Mouse (Mus musculus): ENCODE results near the gene Tmem106c. TPM values are rescaled to one million over a fixed set of nuclear protein-coding genes. Genes with fewer than 3 reads are reported as not detected.

Tmem106c gene
- total RNA-seq (2022) = 10 to 100 TPM; 12.8 to 17.9 (median 14.9) TPM

GRCm38 (mm10) chr15:97963989-97964835 lies at the start of gene Tmem106c:
Gene Tmem106c, plus strand, starts transcription at chr15:97964200.
- peak; percentile 85 for DNase-seq (ENCODE audit: low spot score)

DNA sequence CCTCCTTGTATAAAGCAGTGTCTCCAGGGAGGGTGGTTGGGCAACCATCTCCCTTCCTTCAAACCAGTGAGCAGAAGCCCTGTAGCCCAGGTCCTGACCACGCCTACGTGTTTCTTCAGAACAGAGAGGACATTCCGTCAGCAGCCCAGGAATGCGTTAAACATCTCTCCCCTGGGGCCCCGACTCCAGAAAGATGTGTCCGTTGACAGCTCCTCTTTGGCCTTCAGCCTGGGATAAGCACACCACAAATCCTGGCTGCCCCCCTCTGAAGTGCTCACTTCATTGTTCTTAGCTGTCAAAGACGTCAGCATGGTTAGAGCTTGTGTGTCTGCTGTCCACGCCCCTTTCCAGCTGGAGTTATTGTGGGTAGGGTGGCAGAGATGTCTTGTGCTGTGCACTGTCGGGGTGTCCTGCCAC lies 49.7 kb upstream of the Tmem106c start:
- DNase-seq (ENCODE audit: low spot score) = peak; percentile 13

DNA sequence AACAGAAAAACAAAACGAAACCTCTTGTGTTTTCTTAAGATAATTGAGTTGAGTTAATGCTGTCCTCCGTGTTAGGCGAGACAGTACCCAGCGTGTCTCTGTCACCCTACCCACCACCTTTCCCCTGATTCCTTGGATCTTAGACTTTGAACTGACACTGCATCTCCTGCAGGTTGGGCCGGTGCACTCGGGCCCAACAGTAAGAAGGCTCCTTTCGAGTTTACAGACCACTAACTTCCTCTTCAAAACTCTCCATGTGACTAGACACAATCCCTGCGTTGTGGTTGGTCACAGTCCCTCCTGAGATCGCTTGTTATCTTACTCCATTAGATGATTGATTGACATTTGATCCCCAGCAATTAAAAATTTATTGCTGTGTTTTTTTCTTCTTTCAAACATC lies 46.0 kb upstream of the Tmem106c start:
- DNase-seq (ENCODE audit: low spot score) = no peak

- DNase-seq (ENCODE audit: low spot score) = no peak
Measured at GRCm38 (mm10) chr15:97919217-97919616, 44.8 kb upstream of the Tmem106c start.

GRCm38 (mm10) chr15:97920306-97920705 lies 43.7 kb upstream of the Tmem106c start:
- DNase-seq (ENCODE audit: low spot score) = no peak

- no peak for DNase-seq (ENCODE audit: low spot score)
Measured at GRCm38 (mm10) chr15:97921796-97922195, 42.2 kb upstream of the Tmem106c start.

DNA sequence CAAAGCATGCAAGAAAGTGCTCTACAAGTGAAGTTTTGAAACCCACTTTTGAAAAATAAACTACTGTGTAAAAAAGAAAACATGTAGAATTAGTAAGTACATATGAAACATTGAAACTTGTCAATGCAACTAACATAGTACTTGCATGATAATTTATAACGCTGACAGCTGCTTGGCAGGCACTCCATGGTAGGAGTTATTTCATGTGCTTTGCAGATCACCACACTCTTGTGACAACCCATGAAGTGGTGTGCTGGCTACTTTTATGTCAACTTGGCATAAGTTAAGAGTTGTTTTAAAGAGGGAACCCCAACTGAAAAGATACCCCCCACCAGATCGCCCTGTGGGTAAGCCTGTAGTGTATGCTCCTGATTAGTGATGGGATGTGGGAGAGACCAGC lies 41.6 kb upstream of the Tmem106c start:
- DNase-seq (ENCODE audit: low spot score) = no peak

- DNase-seq (ENCODE audit: low spot score) = no peak
Measured at GRCm38 (mm10) chr15:97927018-97927417, 37.0 kb upstream of the Tmem106c start.

GRCm38 (mm10) chr15:97927821-97928220 lies 36.2 kb upstream of the Tmem106c start:
- no peak for DNase-seq (ENCODE audit: low spot score)

GRCm38 (mm10) chr15:97929259-97929824 lies 34.7 kb upstream of the Tmem106c start:
- DNase-seq (ENCODE audit: low spot score) = no peak

DNA sequence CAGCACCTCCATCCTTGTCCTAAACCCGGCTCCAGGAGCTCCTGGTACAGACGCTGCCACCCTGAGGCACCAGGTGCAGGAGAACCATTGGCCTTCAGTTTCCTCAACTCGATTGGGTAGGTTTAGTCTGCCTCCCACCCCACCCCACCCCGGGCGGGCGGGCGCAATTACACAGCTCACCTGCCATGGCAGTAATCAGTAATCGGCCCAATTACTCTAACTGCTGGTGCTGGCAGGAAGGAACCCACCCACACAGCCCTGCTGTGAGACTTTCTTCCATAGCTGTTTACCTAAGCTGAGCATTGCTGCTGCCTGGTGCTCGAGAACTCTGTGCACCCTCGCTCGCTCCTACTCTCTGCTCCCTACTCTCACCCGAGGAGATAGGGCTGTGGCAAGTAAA lies 31.6 kb upstream of the Tmem106c start:
- DNase-seq (ENCODE audit: low spot score) = no peak

GRCm38 (mm10) chr15:97938580-97938979 lies 25.4 kb upstream of the Tmem106c start:
- no peak for DNase-seq (ENCODE audit: low spot score)

- no peak for DNase-seq (ENCODE audit: low spot score)
Measured at GRCm38 (mm10) chr15:97940088-97940487, 23.9 kb upstream of the Tmem106c start.

- no peak for DNase-seq (ENCODE audit: low spot score)
Measured at GRCm38 (mm10) chr15:97941306-97941705, 22.7 kb upstream of the Tmem106c start.

DNA sequence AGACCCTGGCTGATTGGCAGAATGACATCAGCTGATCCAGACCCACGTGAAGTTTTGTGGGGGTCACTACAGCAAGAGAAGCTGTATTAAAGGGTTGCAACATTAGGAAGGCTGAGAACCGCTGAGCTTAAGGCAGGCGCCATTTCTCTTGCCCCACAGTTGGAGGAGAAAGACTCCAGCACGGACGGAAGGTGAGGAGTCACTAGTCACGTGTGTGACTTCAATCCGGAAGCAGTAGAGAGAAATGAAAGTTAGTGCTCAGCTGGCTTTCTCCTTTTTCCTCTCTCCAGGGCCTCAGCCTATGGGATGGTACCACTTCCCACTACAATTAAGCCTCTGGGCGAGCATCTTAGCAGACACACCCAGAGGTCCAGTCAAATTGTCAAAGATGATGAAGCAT lies 21.5 kb upstream of the Tmem106c start:
- no peak for DNase-seq (ENCODE audit: low spot score)

GRCm38 (mm10) chr15:97943356-97943755 lies 20.6 kb upstream of the Tmem106c start:
- no peak for DNase-seq (ENCODE audit: low spot score)

- DNase-seq (ENCODE audit: low spot score) = no peak
Measured at GRCm38 (mm10) chr15:97944919-97945574, 19.0 kb upstream of the Tmem106c start.

GRCm38 (mm10) chr15:97945656-97946315 lies 18.2 kb upstream of the Tmem106c start:
- no peak for DNase-seq (ENCODE audit: low spot score)

DNA sequence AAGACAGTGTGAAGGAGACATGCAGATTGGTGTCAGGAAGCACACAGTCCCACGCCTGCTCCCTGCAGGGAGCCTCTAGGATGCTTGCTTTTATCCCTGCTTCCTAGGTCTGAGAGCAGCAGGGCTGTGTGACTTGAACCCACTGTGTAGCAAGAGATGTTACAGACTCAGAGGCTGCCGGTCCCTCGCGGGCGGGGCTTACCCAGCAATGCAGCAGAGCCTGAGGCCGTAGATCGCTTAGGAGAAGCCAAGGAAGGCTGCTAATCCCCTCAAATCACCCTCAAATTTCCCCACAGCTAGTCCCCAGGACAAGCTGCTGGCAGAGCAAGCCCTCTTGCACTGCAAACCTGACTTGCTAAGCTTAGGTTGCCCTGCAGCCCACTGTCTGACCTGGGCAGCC lies 15.3 kb upstream of the Tmem106c start:
- DNase-seq (ENCODE audit: low spot score) = no peak

DNA sequence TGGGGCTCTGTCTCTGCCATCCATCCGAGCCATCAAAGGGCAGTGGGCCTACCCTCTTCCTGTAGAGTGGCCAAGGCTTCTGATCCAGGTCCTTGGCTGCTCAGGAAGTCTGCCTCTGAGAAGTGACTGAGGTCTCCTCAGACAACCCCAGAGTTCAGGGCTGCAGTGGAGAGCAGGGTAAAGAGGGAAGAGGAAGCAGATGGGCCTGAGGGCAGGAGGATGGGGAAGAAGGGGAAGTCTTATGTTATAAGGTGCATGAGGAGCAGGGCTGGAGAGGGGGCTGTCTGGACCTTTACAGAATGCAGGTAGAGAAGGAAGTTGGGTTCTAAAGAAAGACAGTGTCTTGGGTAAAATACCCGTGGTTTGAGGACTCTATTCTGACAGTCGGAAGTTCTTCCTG lies 14.3 kb upstream of the Tmem106c start:
- no peak for DNase-seq (ENCODE audit: low spot score)

GRCm38 (mm10) chr15:97950240-97950639 lies 13.8 kb upstream of the Tmem106c start:
- no peak for DNase-seq (ENCODE audit: low spot score)

Data from heart, adult 8-10 months (tissue).